Mouse (Mus musculus) kidney, postnatal 10 days (tissue): ENCODE measurements around the gene Rpl26.
"Not testable (repeated sequence)": the region's sequence is repeated elsewhere in the genome, so short reads cannot be mapped to it uniquely, and the experiment has no call there.

Source experiments
- DNase-seq: peaks from one replicate; pipeline ENCODE4 v3.0.0; 2021; ENCODE audit warnings: mixed read lengths

Gene Rpl26

GRCm38 (mm10) chr11:68924749-68925148, 23.4 kb downstream of the Rpl26 start:
- DNase-seq, result no peak

GRCm38 (mm10) chr11:68926981-68927380, 25.6 kb downstream of the Rpl26 start, which contains the start of gene Odf4:
Gene Odf4 (minus strand): TSS chr11:68927081.
- DNase-seq, result no peak

GRCm38 (mm10) chr11:68929947-68930346, 28.6 kb downstream of the Rpl26 start:
- no peak for DNase-seq

DNA sequence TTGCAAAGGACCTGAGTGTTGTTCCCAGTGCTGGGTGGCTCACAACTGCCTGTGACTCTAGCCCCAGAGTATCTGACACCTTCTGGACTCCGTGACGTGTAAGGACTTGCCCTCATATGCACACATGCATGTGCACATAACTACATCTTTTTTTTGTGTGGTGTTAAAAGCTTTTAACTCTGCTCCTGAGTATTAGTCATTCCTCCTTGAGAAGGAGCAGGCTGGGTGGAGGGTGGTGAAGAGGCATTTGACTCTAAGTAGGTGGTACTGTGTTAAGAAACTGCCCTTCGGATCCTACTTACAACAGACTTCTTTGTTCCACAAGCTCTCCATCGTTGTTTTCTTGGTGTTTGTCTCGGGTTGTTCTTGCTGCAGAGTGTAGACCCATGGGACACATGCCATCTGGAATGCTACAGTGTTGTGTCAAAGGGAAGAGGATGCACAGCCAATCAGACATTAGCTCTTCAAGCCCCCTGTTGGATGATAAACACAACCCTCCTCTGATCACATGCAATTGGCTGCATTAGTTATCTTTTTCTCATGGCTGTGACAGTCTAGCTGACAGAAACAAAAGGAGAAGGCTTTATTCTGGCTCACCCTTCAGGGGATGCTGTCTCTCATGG, 32.6 kb downstream of the Rpl26 start:
- no peak for DNase-seq

- not testable (repeated sequence) for DNase-seq
These were observed 35.6 kb downstream of the Rpl26 start for GRCm38 (mm10) chr11:68936951-68937350.

DNA sequence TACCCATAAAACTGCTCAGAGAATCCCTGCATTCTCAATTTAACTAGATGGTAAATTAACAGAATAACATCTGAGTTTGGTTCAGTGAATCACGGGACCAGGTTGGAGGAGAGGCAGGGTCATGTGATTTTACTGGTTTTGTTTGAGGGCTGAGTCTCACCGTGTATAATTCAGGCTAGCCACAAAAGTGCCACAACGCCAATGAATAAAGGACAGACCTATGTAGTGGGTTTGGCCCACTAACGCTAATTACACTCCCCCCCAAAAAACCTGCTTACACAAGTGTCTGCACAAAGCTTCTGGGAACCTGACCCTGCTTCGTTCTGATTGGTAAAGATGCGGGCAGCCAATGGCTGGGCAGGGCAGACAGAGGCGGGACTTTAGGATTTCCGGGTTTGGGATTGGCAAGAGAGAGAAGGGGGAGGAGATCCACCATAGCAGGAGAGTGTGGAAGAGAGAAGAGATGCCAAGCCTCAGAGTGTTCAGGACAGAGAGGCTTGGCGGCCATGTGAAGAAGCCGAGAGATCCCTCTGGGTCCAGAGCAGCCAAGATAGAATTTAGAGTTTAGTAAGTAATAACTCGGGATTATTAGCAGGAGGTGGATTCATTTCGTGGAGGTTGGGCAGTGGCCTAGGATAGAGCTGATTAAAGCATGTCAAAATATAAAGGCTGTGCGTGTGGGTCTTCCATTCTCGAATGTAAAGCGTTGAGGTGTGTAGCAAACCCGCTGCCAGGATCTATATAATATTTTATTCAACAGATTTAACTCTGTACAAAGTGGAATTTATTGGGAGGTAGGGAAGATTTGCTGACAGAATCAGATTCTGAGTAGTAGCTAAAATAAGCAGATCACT, 38.3 kb downstream of the Rpl26 start:
- peak; percentile 90 for DNase-seq

GRCm38 (mm10) chr11:68940516-68940915, 39.1 kb downstream of the Rpl26 start:
- DNase-seq, result peak; percentile 76

DNA sequence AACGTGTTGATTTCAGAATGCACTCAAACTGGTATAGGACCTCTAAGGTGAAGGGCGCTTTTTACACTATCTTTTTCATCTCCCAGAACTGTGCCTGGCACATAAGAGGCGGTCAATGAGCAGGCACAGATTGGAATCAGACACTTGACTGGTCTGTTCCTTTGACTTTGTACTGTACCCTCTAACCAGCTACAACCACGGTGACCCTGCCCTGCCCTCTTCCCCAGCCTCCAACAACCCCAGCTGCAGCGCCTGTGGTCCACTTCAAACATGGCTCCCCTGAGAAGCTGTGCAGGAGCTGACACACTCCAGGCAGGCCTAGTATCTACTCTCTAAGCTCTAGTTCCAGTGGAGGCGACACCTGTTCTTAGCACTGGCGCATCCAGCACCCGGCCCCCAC, 41.3 kb downstream of the Rpl26 start:
- peak; percentile 36 for DNase-seq

- no peak for DNase-seq
These were observed 43.9 kb downstream of the Rpl26 start for GRCm38 (mm10) chr11:68945245-68945644.

DNA sequence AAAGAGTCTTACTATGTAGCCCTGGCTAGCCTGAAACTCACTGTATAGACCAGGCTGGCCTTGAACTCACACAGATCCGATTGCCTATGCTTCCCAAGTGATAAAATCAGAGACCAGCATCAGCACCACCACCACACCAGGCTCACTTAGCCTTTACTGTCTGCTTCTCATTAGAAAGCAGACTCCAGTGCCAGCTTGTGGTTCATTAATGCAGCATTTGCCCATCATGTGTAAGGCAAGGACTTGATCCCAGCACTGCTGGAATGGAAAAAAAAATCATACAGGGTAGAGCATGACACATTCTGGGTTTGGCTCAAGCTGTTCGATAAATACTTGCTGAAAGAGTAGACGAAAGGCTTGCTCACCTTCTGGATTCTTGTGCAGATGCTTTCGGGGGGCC, 44.6 kb downstream of the Rpl26 start:
- no peak for DNase-seq

GRCm38 (mm10) chr11:68946806-68947440, 45.5 kb downstream of the Rpl26 start:
- peak; percentile 11 for DNase-seq

DNA sequence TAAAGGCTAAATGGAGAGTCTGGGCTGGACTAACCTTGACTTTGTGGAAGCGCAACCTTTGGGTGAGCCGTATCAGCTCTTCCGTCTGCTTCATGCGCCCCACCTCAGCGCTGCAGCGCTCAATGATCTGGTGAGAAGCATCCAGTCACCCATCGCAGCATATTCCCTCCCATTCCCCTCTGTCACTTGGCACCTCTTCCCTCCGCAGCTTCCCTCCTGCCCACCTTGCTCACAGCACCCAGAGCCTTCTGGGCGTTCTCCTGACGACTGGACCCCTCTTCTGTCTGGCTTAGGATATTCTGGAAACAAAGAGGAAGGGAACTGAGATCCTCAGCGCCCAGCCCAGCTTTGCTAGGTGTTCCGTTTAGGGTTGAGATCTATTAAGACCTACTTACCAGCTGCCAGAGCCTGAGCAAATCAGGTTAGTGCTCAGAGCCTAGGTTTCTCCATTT, 46.2 kb downstream of the Rpl26 start:
- no peak for DNase-seq

GRCm38 (mm10) chr11:68953903-68954302, 52.5 kb downstream of the Rpl26 start:
- DNase-seq, result peak; percentile 14

GRCm38 (mm10) chr11:68954408-68954807, 53.0 kb downstream of the Rpl26 start:
- peak; percentile 22 for DNase-seq

DNA sequence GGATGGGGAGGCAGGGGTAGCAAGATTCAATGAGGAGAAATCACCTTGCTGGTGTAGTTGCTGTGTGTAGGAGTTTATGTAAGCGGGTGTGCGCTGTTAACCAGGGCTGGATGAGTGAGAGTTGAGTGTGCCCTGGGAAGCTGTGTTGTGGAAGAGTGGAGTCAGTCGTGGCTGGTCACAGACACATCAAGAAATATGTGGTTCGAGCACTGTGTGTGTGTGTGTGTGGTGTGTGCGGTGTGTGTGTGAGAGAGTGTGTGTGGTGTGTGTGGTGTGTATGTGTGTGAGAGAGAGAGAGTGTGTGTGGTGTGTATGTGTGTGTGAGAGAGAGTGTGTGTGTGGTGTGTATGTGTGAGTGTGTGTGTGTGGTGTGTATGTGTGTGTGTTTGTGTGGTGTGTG, 54.1 kb downstream of the Rpl26 start:
- no peak for DNase-seq

DNA sequence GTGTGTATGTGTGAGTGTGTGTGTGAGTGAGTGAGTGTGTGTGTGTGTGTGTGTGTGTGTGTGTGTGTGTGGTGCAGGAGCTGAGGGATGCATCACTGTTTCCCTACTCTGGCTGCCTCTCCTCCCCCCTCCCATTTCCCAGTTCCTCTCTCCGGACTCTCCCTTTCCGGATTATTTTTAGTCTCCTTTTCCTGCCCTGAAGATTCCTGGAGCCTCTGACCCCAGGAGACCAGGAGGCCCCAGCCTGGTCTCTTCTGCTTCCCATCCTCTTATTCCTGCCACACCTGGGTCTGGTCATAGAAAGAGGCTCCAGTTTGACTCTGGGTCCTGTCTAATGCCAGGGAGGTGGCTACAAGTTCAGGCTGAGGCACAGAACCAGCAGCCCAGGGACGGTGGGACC, 54.7 kb downstream of the Rpl26 start:
- peak; percentile 62 for DNase-seq
